Mouse (Mus musculus) erythroid progenitor cell, adult 5-6 weeks (primary cell): Measurements from ENCODE around the gene Olfr828. TPM values are rescaled to one million over a fixed set of nuclear protein-coding genes. Genes with fewer than 3 reads are reported as not detected.

Experiments used
- ATAC-seq: replicated peaks from 2 replicates; pipeline ENCODE4 v1.8.0; 2016; ENCODE audit warnings: moderate number of reproducible peaks, mild to moderate bottlenecking, moderate TSS enrichment, inconsistent platforms; ENCODE audit not compliant: poor library complexity, low FRiP score, severe bottlenecking
- total RNA-seq, 2 experiments: library from RNA; stranded (forward) in 1 of 2; stranded (reverse) in 1 of 2; fragments of 150-400 nt in 1 of 2; fragments of 186-747, 209-891 nt in 1 of 2; gene quantifications; 2 replicates each; pipeline versions ENCODE4 v1.2.3 to v1.2.4; 2015 to 2017; ENCODE audit warnings: low replicate concordance in 2 of 2

Olfr828 gene
- total RNA-seq (2015; ENCODE audit: low replicate concordance) (not detected in 2 replicates), total RNA-seq (2017; ENCODE audit: low replicate concordance) (not detected in 2 replicates)

- ATAC-seq = no peak
Measured at GRCm38 (mm10) chr9:18819426-18819825, at the start of gene Olfr828. Olfr828 (minus strand) TSS chr9:18819526.

- no peak for ATAC-seq
Measured at GRCm38 (mm10) chr9:18854633-18855032, 35.3 kb upstream of the Olfr828 start, which contains the start of gene Olfr829. Olfr829 (plus strand) TSS chr9:18854933.

GRCm38 (mm10) chr9:18785316-18785715 lies 34.0 kb downstream of the Olfr828 start:
- ATAC-seq = no peak

- ATAC-seq = no peak
Measured at GRCm38 (mm10) chr9:18779476-18779875, 39.9 kb downstream of the Olfr828 start.

- no peak for ATAC-seq
Measured at GRCm38 (mm10) chr9:18778981-18779380, 40.3 kb downstream of the Olfr828 start.

Other genes with a start within 250 kb of the Olfr828 start
- gene Muc16, start 145.0 kb downstream of the Olfr828 start, total RNA-seq (2015; ENCODE audit: low replicate concordance) = not detected in 2 replicates
- not detected in 2 replicates for gene Muc16, start 145.0 kb downstream of the Olfr828 start, total RNA-seq (2017; ENCODE audit: low replicate concordance)
- not detected in 2 replicates for gene Olfr24, start 55.5 kb downstream of the Olfr828 start, total RNA-seq (2015; ENCODE audit: low replicate concordance)
- not detected in 2 replicates for gene Olfr24, start 55.5 kb downstream of the Olfr828 start, total RNA-seq (2017; ENCODE audit: low replicate concordance)
- not detected in 2 replicates for gene Olfr829, start 35.4 kb upstream of the Olfr828 start, total RNA-seq (2015; ENCODE audit: low replicate concordance)
- not detected in 2 replicates for gene Olfr829, start 35.4 kb upstream of the Olfr828 start, total RNA-seq (2017; ENCODE audit: low replicate concordance)
- gene Olfr830, start 55.2 kb upstream of the Olfr828 start, total RNA-seq (2015; ENCODE audit: low replicate concordance) = not detected in 2 replicates
- not detected in 2 replicates for gene Olfr830, start 55.2 kb upstream of the Olfr828 start, total RNA-seq (2017; ENCODE audit: low replicate concordance)
- gene Olfr832, start 117.6 kb upstream of the Olfr828 start, total RNA-seq (2015; ENCODE audit: low replicate concordance) = not detected in 2 replicates
- not detected in 2 replicates for gene Olfr832, start 117.6 kb upstream of the Olfr828 start, total RNA-seq (2017; ENCODE audit: low replicate concordance)
- gene Olfr834, start 168.5 kb upstream of the Olfr828 start, total RNA-seq (2015; ENCODE audit: low replicate concordance) = not detected in 2 replicates
- gene Olfr834, start 168.5 kb upstream of the Olfr828 start, total RNA-seq (2017; ENCODE audit: low replicate concordance) = not detected in 2 replicates
- gene Olfr835, start 213.2 kb upstream of the Olfr828 start, total RNA-seq (2015; ENCODE audit: low replicate concordance) = not detected in 2 replicates
- gene Olfr835, start 213.2 kb upstream of the Olfr828 start, total RNA-seq (2017; ENCODE audit: low replicate concordance) = not detected in 2 replicates